Mouse (Mus musculus) embryo, embryonic 11 days (tissue): Measurements from ENCODE around the gene Rbl2.

ENCODE experiments used
- DNase-seq: peaks from one replicate; pipeline ENCODE4 v3.0.0-alpha.2; 2015

The Rbl2 gene

GRCm38 (mm10) chr8:91171605-91172004, 101.7 kb downstream of the Rbl2 start:
- DNase-seq = peak; percentile 54
